Mouse (Mus musculus) regulatory T cell (primary cell): ENCODE measurements around the gene Mob1b.
"Not testable (repeated sequence)": the region's sequence is repeated elsewhere in the genome, so short reads cannot be mapped to it uniquely, and the experiment has no call there.

Experiments used
- in situ Hi-C: fragments of 300-600 bp; cut with MboI, MseI; formaldehyde crosslinking; loops from one replicate; pipeline ENCODE4 v1.15.1; 2025; ENCODE audit warnings: high pct_unique_total_duplicates

Mob1b gene

GRCm38 (mm10) chr5:88702041-88702440, 18.6 kb upstream of the Mob1b start:
- in situ Hi-C loops = no loop called here

- in situ Hi-C loops = no loop called here
Measured at GRCm38 (mm10) chr5:88703551-88703950, 17.1 kb upstream of the Mob1b start.

- in situ Hi-C loops = no loop called here
Measured at GRCm38 (mm10) chr5:88711128-88711527, 9.5 kb upstream of the Mob1b start.

- in situ Hi-C loops = no loop called here
Measured at GRCm38 (mm10) chr5:88711618-88712224, 8.9 kb upstream of the Mob1b start.

- in situ Hi-C loops = no loop called here
Measured at GRCm38 (mm10) chr5:88712328-88712727, 8.3 kb upstream of the Mob1b start.

GRCm38 (mm10) chr5:88716983-88717382, 3.7 kb upstream of the Mob1b start:
- in situ Hi-C loops = no loop called here

GRCm38 (mm10) chr5:88721003-88721475, 384 bp downstream of the Mob1b start:
- in situ Hi-C loops = no loop called here

- in situ Hi-C loops = no loop called here
Measured at GRCm38 (mm10) chr5:88721565-88722212, 1.0 kb downstream of the Mob1b start.

GRCm38 (mm10) chr5:88722213-88722600, 1.6 kb downstream of the Mob1b start:
- in situ Hi-C loops = no loop called here

- in situ Hi-C loops = no loop called here
Measured at GRCm38 (mm10) chr5:88724030-88724429, 3.4 kb downstream of the Mob1b start.

GRCm38 (mm10) chr5:88727593-88728144, 7.0 kb downstream of the Mob1b start:
- in situ Hi-C loops = no loop called here

GRCm38 (mm10) chr5:88734786-88735185, 14.1 kb downstream of the Mob1b start:
- in situ Hi-C loops = no loop called here

- in situ Hi-C loops = not testable (repeated sequence)
Measured at GRCm38 (mm10) chr5:88741065-88741464, 20.4 kb downstream of the Mob1b start.

- in situ Hi-C loops = no loop called here
Measured at GRCm38 (mm10) chr5:88747774-88748173, 27.1 kb downstream of the Mob1b start.

GRCm38 (mm10) chr5:88753199-88753598, 32.5 kb downstream of the Mob1b start:
- in situ Hi-C loops = loop anchor here (25.0 kb wide), 1 partner anchor 1941 kb away; the partner anchor contains the start of gene Ythdc1

- in situ Hi-C loops = loop anchor here (5.0 to 25.0 kb wide), 2 partner anchors 200 to 1950 kb away; partner anchors contain the start of gene Ythdc1
Measured at GRCm38 (mm10) chr5:88762611-88763010, 42.0 kb downstream of the Mob1b start.

GRCm38 (mm10) chr5:88764430-88764986, 43.9 kb downstream of the Mob1b start:
- in situ Hi-C loops = loop anchor here (5.0 to 25.0 kb wide), 2 partner anchors 202 to 1952 kb away; partner anchors contain the start of gene Ythdc1

- in situ Hi-C loops = loop anchor here (5.0 to 25.0 kb wide), 2 partner anchors 203 to 1953 kb away; partner anchors contain the start of gene Ythdc1
Measured at GRCm38 (mm10) chr5:88764987-88765481, 44.4 kb downstream of the Mob1b start, which contains the start of gene Dck. Dck (plus strand) TSS chr5:88764996.

- in situ Hi-C loops = loop anchor here (25.0 kb wide), 1 partner anchor 1953 kb away; the partner anchor contains the start of gene Ythdc1
Measured at GRCm38 (mm10) chr5:88765587-88765986, 44.9 kb downstream of the Mob1b start.

- in situ Hi-C loops = loop anchor here (25.0 kb wide), 1 partner anchor 1954 kb away; the partner anchor contains the start of gene Ythdc1
Measured at GRCm38 (mm10) chr5:88766121-88766520, 45.5 kb downstream of the Mob1b start.

GRCm38 (mm10) chr5:88766863-88767262, 46.2 kb downstream of the Mob1b start:
- in situ Hi-C loops = loop anchor here (25.0 kb wide), 1 partner anchor 1955 kb away; the partner anchor contains the start of gene Ythdc1

- in situ Hi-C loops = loop anchor here (25.0 kb wide), 1 partner anchor 1956 kb away; the partner anchor contains the start of gene Ythdc1
Measured at GRCm38 (mm10) chr5:88768201-88768600, 47.5 kb downstream of the Mob1b start.
